Mouse (Mus musculus) neural tube, embryonic 10.5 days (tissue): ENCODE measurements at regions not wholly inside any gene's neighbourhood (a gene's known extent, or its start where the extent isn't known, plus 50 kb on each side); places are given as distances from the start of the nearest gene placed in this dataset.

Experiments
- DNase-seq: peaks from one replicate; pipeline ENCODE4 v3.0.0-alpha.2; 2017; ENCODE audit warnings: low spot score; ENCODE audit errors: extremely low spot score

DNA sequence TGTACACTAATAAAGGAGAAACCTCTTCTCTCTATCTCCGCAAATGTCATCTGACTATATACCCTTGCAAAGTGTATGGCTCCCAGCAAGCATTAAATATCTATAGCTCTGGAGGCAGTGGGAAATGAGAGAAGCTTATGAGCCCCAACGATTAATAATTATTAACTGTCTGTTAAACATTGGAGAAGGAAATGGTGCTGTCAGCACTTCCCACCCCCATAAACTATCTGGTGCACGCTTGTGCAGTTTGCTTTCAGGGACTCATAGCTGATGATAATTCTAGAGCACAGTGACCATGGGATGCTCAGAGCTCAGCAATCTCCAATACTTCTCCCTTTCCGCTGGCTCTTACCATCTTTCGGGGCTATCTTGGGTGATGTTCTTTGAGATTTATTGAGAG lies 541.2 kb downstream of the Grxcr1 start:
- DNase-seq = no peak

DNA sequence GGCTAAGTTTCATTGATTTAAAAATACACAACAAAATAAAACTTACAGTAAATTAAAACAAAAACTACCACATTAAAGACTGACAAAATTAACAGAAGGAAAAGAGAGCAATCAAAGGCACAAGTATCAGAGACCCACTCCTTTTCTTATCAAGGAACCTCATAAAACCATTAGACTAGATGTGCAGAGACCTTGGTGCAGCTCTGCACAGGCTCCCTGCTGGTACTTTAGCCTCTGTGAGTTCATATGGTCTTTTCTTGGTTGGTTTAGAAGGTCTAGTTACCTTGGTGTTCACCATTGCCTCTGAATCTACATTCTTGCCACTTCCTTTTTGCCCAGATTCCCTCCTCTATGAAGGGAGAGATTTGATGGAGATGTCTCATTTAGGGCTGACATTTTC lies 544.2 kb downstream of the Grxcr1 start:
- DNase-seq = no peak

DNA sequence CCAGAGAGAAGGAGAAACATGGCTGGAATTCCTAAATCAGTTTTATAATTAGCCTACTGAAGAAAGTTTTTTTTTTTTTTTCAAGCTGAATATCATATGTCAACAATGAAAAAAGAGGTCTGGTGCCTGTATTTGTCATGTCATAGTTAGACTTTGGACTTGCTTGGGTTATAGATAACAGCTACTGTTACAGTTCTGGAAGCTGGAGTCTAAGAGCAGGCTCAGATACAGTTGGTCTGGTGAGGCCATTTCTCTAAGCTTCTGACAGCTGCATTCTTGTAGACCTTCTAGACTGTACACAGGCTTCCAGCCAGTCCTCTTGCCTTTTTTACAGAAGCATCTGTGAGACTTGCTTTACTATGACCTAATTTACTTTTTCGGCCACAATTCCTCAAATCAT lies 546.9 kb downstream of the Grxcr1 start:
- no peak for DNase-seq

DNA sequence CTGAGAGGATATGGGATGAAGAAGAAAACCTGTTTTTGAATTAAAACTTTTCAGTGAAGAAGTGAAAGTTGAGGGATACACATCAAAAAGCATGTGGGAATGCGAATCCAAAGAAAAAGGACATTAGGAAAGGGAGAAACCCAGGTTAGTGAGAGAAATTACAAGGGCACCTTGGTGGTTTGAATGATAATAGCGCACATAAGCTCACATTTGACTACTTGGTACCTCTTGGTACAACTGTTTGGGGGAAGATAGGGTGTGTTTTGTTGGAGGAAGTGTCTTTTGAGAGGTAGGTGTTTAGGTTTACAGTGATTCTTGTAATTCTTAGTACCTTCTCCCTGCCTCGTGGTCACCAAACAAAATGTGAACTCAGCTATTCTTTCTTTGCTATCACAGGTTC lies 560.8 kb downstream of the Grxcr1 start:
- no peak for DNase-seq

DNA sequence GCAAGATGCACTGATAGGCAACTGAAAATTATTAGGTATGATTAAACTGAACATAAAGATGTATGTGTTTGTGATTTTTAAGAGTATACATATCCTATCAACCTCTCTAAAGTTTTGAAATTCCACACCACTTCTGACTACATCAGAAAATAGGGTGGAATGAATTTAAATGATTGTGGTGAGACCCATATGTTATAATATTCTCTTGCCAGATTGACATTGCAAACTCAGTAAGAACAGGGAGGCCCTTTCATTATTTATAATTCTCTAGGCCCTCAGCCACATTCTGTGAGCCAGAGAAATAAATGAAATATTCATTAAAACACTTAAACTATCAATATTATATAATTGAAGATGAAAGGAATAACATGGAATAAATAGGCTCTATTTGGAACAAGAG lies 586.8 kb downstream of the Grxcr1 start:
- DNase-seq = no peak

DNA sequence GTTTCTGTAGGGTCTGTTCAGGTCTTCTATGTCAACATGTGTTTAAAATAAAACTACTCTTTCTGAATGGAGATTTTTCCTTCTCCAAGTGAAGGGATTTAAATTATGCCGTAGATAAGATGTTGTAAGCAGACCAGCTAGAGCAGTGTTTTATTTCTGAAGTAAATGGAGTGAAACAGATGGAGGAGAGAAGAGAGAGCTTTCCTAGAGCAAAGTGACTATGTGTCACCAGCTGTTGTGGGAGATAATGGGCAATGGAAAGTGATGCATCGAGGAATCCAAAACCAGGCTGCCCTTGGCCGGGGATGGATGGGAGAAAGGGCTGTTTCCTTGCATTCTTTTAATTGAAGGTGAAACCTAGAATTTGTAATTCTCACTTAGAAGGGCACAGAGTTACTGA lies 603.8 kb downstream of the Grxcr1 start:
- no peak for DNase-seq

DNA sequence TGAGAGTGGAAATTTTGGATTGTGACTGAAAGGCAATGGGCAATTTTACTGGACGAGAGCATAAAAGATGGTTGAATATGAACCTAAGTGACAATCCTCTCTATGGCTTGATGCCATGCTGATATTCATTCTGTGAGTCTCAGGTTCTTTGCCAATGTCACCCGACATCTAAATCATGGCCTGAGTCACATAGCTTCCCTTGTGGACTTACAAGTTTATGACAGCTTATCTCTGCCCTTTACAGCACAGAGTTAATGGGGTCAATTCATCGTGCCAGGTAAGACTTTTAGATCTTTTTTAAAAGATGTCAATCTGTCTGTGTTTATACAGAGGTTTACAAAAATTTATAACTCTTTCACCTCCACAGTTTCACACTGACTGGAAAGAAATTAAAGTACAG lies 641.2 kb downstream of the Grxcr1 start:
- no peak for DNase-seq

DNA sequence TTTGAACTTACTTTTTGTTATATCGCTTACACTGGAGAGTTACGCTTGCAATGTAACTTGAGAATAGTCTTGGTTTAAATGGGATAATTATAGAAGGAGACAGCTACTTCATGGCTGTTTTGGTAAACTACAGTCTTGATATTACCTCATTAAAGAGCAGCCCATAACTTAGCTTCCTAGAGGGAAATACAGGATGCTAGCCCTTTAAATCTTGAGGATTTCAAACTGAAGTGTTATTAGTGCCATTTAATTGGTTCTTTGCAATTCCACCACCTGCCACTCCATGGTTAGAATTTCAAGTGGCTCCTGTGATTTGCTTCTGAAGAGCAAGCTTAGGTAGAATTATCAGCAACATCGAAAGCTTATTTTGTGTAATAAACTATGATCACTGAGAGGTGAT lies 640.1 kb downstream of the Kctd8 start:
- no peak for DNase-seq

DNA sequence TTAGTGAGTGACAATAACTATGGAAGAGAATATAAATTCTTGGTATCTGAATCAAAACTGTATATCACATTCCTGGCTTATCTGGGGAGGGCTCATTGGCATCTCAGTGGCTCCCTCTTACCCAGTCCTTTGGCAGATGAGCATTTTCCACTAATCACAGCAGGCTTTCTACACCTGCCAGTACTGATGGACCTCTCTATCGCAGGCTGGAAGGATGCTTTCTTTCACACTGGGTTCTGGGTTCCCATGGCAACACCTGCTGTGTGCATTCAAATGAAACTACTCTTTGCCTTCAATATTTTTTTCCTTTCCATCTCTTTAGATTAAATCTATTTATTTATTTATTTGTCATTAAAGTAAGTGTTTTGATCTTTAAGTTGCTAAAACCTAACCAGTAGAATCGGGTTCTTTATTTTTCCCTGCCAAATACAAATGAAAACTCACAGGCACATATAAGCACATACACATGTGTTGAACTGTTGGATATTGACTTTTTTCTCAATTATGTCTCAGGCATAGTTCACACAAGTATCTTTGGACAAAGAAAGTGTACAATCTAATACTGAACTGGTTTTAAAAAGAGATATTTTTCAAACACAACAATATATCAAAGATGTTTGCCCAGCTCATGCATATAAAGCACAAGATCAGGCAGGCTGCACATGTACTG lies 635.9 kb downstream of the Kctd8 start:
- no peak for DNase-seq

DNA sequence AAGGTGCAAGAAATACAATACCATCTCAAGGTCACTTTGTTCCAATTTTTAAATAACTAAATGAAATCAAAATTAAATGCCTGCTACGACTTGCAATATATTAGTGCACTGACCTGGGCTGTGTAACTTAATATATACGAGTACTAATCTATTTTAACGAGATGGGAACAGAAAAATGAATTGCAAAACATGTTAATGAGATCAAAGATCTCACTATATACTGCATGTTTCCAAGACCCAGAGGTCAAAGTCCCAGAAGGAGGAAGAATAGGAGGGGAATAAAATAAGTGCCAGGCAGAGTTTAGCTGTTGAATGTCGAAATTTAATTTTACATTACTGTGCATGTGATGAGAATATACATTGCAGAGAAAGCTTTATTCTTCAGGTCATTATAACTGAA lies 614.7 kb downstream of the Kctd8 start:
- DNase-seq = no peak

DNA sequence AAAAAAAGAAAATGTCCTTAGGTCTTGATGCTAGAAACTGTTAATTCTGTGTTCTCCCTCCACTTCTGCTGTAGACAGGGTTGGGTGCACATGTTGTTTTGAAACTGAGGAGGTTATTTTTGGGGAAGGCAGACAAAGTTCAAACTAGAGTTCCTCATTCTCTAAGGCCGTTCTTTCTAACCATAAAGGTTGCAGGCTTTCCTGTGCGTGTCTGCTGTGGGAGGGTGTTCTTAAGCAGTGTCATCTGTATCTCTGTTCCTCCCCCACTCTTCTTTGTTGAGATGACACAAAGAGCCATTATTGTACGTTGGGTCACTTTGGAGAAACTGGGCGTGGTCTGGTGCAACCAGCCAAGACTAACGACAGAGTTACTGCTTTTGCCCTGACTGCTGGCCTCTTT lies 606.3 kb downstream of the Kctd8 start:
- DNase-seq = peak; percentile 18

DNA sequence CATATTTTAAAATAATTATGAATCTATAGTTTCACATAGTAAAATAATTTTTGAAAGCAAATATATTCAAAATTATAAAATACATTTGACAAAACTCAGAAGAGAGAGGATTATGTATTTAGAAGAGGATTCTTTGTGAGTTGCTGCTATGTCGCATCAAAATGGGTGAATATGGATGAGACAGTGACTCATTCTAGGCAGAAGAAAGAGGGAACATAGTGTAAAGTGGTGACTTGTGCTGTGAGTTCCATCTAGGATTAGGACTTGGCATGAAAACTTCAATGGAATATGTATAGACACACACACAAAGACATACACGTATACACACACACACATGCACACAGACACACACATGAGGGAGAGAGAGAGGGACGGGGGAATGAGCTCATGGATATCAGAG lies 591.0 kb downstream of the Kctd8 start:
- DNase-seq = no peak

DNA sequence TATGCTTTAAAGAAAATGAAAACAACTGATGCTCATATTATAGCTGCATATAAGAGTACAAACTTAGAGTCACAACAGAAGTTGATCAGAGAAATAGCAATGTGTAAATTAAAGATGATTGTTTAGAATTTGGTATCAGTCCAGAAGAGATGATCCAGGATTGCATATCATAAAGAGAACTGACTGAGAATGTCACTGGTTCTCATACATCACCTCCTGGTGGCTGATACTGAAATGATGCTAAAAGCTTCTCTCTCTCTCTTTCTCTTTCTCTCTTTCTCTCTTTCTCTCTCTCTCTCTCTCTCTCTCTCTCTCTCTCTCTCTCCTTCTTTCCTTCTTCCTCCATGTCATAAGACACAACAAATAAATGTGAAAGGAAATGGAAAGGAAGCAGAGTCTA lies 588.5 kb downstream of the Kctd8 start:
- no peak for DNase-seq
